Mouse (Mus musculus) adrenal gland, adult (tissue): ENCODE measurements around the gene Rab21.

ENCODE experiments used
- DNase-seq, 2 experiments: peaks; one replicate each; pipeline ENCODE4 v3.0.0; 2022 to 2023; ENCODE audit warnings: low spot score in 1 of 2; ENCODE audit not compliant: inconsistent age in 2 of 2

The Rab21 gene

DNA sequence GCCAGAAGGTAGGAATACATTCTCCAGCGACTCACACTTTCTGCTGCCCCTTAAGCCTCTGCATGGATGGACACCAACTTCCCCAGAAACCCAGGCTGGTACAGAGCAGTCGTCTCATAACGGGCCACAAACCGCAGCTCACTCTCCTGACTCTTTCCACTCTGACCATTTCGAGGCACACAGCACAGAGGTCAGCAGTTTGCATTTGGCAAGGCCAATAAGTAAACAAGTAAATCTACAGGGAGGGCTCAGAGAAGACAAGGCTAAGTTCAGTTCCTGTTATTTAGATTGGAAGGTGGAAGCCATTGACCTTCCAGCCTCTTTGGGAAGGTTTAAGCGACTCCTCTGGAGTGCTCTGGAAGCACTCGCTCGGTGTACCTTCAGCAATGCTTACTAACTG lies 26.5 kb downstream of the Rab21 start:
- DNase-seq: no peak

DNA sequence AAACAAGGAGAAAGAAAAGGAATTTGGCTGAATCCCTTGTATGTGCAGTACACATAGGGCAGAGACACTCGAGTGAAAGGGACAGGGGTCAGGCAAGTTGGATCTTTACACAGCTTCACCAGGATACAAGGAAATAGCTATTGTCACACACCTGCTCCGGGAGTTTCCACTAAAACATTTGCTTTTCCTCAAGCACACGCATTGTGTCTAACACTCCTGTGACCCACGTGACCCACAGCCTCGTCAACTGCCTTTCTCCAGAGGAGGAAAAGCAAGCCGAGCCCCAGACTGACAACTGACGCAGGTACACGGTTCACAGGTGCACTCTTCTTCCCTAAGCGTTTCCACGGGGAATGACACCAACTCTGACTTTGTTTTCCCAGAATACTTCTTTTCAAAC lies 31.2 kb downstream of the Rab21 start:
- DNase-seq: no peak

DNA sequence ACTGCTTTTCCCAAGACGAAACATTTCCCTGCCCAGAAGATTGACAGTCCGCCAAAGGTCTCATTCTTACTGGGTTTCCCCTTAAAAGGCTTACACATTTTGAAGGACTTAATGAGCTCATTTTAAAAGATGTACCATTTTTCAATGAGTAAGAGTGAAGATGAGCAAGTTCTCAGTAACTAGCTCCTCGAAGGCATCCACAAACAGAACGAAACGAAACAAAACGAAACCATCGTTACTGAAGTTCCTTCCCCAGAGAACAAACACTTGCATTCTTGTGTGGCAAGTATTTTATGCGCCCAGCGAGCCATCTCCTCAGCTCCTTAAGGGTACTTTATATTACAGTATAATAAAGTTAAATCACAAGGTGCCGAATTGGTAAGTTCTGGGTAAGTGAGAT lies 34.0 kb downstream of the Rab21 start:
- no peak for DNase-seq

DNA sequence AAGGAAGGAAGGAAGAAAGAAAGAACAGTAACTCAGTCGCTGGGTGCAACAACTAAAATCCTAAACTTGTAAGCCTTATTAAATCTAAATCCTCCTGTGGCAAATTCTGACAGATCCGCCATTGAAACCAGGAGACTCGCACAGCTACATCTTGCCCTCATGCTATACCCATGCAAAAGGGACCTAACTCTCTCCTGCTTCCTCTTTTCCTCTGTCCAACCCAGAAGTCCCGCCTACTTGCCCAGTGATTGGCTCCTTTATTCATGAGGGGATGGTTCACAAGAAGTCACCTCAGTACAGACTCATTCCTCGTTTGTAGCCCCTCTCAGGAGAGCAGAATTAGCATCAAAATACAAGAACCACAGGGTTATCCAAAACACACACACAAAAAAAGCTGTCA lies 43.7 kb downstream of the Rab21 start:
- DNase-seq: no peak

DNA sequence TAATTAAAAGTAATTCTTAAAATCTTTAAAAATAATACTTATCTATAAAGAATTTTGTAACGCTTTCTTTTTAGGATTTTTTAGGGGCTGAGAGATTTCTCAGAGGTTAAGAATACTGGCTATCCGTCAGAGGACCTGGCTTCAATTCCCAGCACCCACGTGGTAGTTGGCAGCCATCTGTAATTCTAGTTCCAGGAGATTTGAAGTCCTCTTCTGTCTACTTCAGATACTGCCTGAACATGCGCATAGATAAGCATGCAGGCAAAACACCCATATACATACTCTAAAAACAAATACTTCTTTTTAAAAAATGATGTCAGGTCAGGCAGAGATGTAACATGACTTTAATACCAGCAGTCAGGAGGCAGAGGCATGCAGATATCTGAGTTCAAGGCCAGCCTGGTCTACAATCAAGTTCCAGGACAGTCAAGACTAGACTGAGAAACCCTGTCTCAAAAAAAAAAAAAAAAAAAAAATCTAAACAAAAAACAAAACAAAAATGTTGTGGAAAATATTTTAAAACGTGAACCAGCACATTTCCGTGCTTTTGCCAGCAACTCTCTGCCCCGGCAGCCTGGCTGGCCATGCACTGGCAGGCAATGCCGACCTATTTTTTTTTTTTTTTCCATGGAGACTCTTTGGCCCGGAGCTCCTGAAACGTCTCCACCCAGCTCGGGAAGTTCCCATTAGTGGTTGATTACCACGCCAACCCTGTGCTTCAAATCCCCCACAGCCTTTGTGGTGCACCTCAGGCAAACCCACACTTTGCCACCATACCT lies 44.6 kb downstream of the Rab21 start:
- DNase-seq: no peak

DNA sequence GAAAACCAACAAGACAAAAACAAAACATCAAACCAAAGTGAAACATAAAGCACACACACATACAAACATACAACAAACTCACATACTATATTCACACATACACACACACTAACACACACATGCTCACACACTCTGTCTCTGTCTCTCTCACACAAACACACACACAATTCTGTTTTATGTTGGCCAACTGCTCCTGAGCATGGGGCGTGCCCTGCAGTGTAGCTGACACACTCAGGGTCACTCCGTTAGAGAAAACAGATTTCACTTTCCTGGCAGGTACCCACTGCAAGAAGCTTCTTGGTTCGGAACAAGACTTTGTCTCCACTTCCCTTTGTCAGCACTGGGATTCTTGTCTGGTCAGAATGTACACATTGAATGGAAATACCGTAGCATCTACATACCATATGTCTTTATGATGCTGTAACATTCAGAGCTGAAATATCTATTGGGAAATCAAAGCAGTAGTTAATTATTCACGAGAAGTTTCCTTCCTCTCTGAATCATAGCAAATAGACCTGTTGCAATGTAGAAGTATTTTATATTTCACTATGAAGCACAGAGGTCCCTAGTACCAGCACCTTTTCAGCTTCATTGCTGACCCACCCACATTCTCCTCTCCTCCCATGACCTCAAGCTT lies 52.4 kb downstream of the Rab21 start:
- peak in 1 of 2 experiments; percentile 72 for DNase-seq

DNA sequence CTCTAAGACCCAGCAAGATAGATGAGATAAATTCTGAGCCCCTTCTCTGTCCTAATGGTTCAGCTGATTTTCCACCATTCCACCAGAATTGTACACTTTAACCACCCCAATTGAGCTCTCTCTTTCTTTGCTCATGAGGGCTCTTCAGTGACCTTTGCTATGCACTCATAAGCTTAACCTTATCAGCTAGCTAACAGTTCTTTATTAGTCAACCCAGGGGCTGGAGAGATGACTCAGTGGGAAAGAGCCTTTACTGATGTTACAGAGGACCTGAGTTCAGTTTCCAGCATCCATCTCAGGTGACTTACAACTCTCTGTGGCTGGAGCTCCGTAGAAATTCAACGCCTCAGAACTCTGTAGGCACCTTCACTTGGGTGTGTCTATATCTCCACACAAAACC lies 53.1 kb downstream of the Rab21 start:
- peak in 1 of 2 experiments; percentile 42 for DNase-seq

DNA sequence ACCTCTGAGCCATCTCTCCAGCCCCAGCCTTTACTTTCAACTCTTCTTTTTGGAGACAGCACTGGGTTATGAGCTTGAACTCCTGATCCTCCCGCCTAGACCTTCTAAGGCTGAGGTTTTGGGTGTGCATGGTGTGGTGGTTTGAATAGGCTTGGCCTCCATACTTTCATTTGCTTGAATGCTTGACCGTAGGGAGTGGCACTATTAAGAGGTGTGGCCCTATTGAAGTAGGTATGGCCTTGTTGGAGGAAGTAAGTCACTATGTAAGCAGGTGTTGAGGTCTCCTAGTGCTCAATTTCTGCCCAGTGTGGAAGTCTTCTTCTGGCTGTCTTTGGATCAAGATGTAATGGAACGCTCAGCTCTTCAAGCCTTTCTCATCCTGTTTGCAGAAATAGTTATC lies 54.0 kb downstream of the Rab21 start:
- no peak for DNase-seq

DNA sequence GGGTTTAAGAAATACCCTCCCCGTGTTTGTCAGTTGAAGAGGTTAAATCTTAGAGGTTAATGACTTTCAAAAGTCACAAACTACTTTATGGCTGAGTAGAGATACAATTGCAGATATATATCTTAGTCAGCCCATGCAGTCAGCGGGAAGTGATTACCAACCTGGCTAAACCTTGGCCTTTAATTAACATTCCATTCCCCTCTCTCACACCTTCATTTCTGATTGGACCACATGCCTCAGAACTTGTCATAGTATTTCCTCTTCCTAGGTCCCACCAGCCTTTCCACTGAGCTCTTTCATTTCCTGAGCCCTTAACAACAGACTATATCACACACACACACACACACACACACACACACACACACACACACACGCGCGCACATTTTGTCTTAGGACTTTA lies 59.2 kb downstream of the Rab21 start:
- no peak for DNase-seq

DNA sequence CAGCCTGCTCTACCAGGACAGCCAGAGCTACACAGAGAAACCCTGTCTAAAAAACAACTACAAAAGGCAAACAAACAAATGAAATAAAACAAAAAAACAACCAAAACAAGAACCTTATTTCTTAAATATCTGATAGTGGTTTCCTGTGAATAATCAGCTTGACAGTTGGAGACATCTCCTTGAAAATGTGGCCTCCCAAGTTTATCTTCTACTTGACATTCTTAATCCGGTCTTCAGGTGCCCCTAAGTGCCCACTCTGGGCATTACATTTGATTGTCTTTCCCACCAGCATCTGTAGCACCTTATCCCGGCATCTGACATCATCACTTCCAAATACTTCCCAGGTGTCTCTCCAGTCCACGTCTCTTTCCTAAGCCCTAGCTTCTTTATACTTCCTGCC lies 61.9 kb downstream of the Rab21 start:
- DNase-seq: no peak

DNA sequence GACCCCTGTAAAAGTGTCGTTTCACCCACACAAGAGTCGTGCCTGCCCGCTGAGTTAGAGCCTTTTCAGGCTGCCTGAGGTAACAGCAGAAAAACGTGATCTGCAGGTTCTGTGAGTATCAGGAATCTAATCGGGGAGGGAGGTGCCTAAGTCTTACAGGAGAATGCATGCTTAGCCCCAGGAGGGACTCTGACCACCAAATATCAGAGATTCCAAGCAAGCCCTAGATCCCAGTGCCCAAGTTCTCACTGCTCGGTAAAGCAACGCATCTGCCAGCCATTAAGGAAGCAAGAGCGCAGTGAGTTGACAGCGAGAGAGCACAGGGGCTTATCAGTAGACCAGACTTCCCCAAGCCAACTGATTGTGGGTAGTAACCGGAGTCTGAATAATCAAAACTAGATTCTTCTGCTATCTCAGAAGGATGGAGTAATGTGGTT lies 63.1 kb downstream of the Rab21 start:
- DNase-seq: peak; percentile 19 to 71

DNA sequence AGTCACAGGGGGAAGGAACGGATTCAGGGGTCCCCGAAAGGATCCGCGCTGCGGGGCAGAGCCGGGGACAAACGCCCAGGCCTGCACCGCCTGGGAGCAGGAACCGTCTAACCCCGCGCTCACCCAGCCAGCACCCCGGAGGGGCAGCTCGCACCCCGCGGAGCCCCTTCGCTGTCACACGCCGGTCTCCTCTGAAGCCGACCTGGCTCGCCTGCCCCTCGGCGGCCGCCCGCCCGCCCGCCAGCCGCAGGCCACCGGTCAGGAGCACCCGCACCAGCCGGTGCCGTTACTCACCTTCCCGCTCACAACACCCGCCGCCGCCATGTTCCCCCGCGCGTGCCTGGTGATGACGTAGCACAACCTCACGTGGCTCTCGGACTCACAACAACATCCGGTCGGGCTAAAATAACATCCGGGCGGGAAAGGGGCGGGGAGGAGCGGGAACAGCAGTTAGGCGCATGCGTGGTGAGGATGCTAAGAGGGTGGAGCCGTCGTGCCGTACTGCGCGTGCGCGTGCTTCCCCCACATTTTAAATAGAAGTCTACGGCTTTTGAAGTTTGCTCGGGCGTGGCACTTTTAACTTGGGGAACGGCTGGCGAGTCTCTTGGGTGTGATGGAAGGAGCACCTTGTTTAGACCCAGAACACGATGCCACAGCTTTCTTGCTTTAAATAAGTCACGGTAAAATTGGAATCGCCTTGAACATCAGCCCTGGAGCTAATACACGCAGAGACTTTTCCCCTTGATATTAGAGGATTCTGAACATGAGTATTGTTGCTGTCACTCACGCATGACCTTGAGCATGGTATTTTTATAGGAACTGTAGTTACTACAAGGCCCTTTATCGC lies 64.1 kb downstream of the Rab21 start, which contains the start of gene Tbc1d15:
Tbc1d15 (minus strand) TSS at position 380 of the 847 bp plus-strand sequence.
- DNase-seq: peak; percentile 98 to 100

DNA sequence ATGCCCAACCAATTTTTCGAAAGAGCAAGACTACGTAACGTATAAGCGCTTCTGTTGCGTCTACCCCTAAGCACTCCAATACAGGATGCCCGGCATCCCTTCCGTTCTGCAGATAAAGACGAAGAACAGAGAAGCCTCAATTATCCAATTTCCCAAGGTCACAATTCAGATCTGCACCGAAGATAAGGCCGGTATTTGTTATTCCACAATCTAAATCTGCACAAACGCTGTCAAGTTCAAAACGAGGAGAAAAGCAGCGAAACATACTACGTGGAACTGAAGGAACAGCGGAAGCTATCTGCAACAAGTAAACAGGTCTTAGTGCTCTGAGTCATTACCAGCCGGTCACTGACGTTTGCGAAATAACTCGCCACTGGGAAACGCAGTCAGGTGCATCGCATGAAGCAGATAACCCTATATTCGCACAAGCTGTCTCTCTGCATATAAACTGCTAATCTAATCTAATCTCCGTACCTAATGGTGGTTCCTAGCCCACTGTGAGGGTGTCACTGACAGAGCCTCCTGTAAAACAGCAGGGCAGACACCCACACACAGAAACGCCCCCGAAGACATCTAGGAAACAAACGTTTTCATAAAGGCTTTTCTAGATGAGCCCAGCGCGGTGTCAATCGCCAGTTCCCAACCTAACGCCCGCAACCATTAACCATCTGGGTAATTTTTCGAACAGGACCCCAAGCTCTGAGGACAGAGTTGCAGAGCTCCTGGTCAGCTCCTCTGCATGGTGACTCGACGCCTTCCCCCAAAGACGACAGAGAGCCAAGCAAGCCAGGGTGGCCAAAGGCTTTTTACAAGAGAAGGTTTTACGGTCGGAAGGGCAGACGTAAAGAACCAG lies 64.9 kb downstream of the Rab21 start:
- DNase-seq: peak; percentile 50 to 82

DNA sequence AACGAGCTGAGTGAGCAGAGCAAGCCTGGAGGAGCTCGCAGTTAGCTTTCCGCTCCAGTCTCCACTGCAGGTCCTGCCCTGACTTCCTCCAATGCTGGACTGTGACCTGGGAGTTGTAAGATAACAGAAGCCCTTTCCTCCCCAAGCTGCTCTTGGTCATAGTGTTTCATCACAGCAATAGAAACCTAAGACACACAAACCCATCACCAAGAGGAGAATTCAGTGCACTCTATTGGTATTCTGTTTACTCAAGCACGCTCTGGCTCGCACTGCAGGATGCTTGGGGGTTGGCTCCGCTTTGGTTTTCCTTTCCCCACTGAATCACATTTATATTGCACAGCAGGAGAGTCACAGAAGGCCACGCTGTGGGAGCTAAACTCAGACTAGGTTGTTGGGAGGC lies 67.4 kb downstream of the Rab21 start:
- peak in 1 of 2 experiments; percentile 32 for DNase-seq

DNA sequence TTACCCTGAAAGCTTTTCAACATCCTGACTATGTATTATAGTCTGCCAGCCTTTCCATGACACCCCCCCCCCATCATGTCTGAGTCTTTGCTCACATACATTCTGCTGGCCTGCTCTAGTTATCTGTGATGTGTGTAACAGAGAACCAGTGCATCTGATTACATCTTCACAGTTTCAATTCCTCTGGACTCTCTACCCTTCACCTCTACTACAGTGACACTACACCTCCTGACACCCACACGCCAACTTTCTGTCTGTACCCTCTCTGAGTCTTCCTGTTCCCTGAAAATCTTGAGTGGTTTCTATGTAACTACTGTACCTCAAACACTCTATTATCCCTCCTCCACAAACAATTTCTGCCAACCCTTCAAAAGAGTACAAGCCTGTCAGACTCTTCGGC lies 69.9 kb downstream of the Rab21 start:
- no peak for DNase-seq

DNA sequence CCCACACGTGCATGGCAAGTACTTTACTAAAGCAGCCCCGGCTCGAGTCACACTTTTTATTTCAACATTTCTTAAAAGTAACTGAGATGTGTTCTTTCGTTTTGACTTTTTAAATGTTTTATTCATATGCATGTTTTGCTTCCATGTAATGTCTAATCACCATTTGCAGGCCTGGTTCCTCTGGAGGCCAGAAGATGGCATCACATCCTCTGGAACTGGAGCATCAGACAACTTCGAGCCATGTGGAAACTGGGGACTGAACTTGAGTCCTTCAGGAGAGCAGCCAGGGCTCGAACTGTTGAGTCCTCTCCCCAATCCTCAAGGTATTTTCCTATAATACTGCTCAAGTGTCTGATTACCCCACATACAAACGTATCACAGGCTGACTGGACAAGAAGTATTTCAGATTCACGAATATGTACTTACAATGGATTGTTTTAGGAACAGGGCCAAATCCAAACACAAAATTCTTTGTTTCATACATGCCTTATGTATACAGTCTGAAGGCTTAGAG lies 74.3 kb downstream of the Rab21 start:
- DNase-seq: peak in 1 of 2 experiments; percentile 56

DNA sequence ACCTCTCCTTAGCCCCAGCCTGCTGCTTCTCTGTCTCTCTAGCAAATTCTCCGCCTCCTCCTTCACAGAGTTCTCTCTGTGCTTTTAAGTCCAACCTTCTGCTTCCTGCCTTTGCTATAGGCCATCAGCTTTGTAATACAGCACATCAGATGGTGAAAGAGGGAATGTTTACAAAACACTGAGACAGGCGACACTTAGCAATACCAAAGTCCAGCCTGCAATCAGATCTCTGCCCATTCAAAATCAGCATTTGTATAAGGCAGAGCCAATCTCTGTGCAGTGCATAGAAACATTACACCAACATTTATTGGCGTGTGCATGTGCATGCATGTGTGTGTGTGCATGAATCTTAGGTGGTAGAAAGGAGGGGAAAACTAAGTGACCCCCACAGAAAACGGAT lies 77.5 kb downstream of the Rab21 start:
- no peak for DNase-seq
